ENCODE assay signal across 16 mouse cellular contexts in the genomic region with DNA sequence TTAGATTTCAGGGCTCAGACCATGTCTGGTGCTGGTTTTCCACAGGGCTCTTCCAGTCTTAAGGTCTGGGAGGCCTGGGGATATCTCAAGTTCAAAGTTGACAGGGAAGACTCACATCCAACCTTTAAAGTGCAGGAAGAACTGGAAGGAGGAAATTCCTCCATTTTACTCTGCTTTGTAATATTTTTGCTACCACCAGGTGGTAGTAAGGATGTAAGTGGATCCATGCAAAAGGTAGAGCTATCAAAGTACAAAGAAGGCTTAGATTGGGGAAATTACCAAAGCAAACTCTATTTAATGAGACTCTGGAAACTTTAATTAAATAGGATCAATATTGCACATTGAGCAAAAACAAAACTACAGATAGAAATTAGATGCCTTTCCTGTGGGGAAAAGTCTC.
DNase-seq lines count a peak whose midpoint lies in the region; ATAC-seq and TF ChIP-seq lines count a peak whose summit lies in the region.
"Had no signal": no experiment of that assay in that cellular context is flagged by ENCODE, and none has a peak within 500 bp of the region (broad histone marks: within the 10 kb centered on the region; RNA-seq: fewer than 3 reads in every experiment).

No protein-coding gene starts in this region.

- DNase-seq in heart, adult 2 months, result no peak
- no peak for DNase-seq in heart, postnatal 14 days
- DNase-seq in liver, adult 2 months (ENCODE audit: extremely low read depth, low read depth, low spot score), result peak; percentile 28
- no peak for DNase-seq in liver, embryonic 11.5 days (ENCODE audit: low spot score)
- peak; percentile 6 for DNase-seq in ES-CJ7 (ENCODE audit: low read depth, low spot score)
- DNase-seq in brain, embryonic 14.5 days (ENCODE audit: low read depth), result peak; percentile 23
- no peak for DNase-seq in T-cell, adult 2 months (ENCODE audit: low spot score)
- DNase-seq: adrenal gland, postnatal 14 days; cerebellum, adult 18-20 months; heart, adult 11 months; layer of hippocampus, adult 9-11 months; lung, adult 2 months; thymus, adult 18-20 months had no signal

- intact Hi-C loops in heart, adult 2 months (cut with DNase I), result loop anchor here (5.0 kb wide), 1 partner anchor 203 kb away; no protein-coding TSS in a partner anchor
- intact Hi-C loops in heart, postnatal 14 days (cut with DNase I), result loop anchor here (5.0 kb wide), 1 partner anchor 203 kb away; no protein-coding TSS in a partner anchor

- peak; percentile 33 for TF ChIP-seq CTCF in heart, adult 2 months (IDR thresholded peaks at IDR 0.05)
- peak; percentile 45 for TF ChIP-seq CTCF in liver, adult 2 months (IDR thresholded peaks at IDR 0.05; ENCODE audit: low read depth, low read length)
- no peak for TF ChIP-seq CTCF in brain, embryonic 14.5 days (IDR thresholded peaks at IDR 0.05; ENCODE audit: borderline replicate concordance, extremely low read depth, insufficient read depth, insufficient read length)

- no peak for TF ChIP-seq POLR2A in heart, adult 2 months (IDR thresholded peaks at IDR 0.05; ENCODE audit: insufficient read depth, low read depth, low read length)
- TF ChIP-seq POLR2A in liver, adult 2 months (IDR thresholded peaks at IDR 0.05; ENCODE audit: extremely low read depth, insufficient read depth, low read length), result no peak
- TF ChIP-seq POLR2A in brain, embryonic 14.5 days (IDR thresholded peaks at IDR 0.05; ENCODE audit: borderline replicate concordance, extremely low read depth, insufficient read depth, insufficient read length, poor library complexity, severe bottlenecking), result no peak

- no peaks in the 10 kb centered on the region for H3K36me3 ChIP-seq in heart, adult 2 months (ENCODE audit: control insufficient read depth, insufficient read depth, low read length)
- H3K36me3 ChIP-seq in liver, adult 2 months (ENCODE audit: control insufficient read depth, insufficient read depth, low read length), result no peaks in the 10 kb centered on the region
- H3K36me3 ChIP-seq in liver, embryonic 11.5 days (ENCODE audit: control insufficient read depth, insufficient read depth, low read length), result no peaks in the 10 kb centered on the region
- H3K36me3 ChIP-seq: forebrain, embryonic 15.5 days had no signal

- no peak for TF ChIP-seq EP300 in heart, adult 2 months (IDR thresholded peaks at IDR 0.05; ENCODE audit: insufficient read depth, low read depth, low read length)

- H3K4me1 ChIP-seq in heart, adult 2 months (ENCODE audit: control insufficient read depth, insufficient read depth, low read length), result no peaks in the 10 kb centered on the region
- H3K4me1 ChIP-seq in liver, adult 2 months (ENCODE audit: control insufficient read depth, insufficient read depth, low read length), result no peaks in the 10 kb centered on the region
- H3K4me1 ChIP-seq in liver, embryonic 11.5 days (replicated peaks; ENCODE audit: control insufficient read depth, insufficient read depth, low read length), result no peaks in the 10 kb centered on the region
- H3K4me1 ChIP-seq: forebrain, embryonic 15.5 days had no signal

- H3K79me2 ChIP-seq in heart, adult 2 months (replicated peaks; ENCODE audit: control insufficient read depth, insufficient read depth, low read length), result no peaks in the 10 kb centered on the region
- no peaks in the 10 kb centered on the region for H3K79me2 ChIP-seq in liver, adult 2 months (ENCODE audit: control insufficient read depth, insufficient read depth, low read length)

- no peak for ATAC-seq in liver, embryonic 11.5 days (replicated peaks; ENCODE audit: low FRiP score)
- ATAC-seq: activated CD4-positive, CD25-positive, alpha-beta regulatory T cell, adult 4 months; forebrain, embryonic 15.5 days; midbrain, embryonic 16.5 days had no signal

- no peak overlapping the region for H3K4me2 ChIP-seq in liver, embryonic 11.5 days
- H3K4me2 ChIP-seq: forebrain, embryonic 15.5 days had no signal

- H3K4me3 ChIP-seq in heart, adult 2 months, result no peak overlapping the region
- no peak overlapping the region for H3K4me3 ChIP-seq in liver, adult 2 months (ENCODE audit: insufficient read depth, low read depth, low read length)
- H3K4me3 ChIP-seq in liver, embryonic 11.5 days (ENCODE audit: low read depth, low read length), result no peak overlapping the region
- H3K4me3 ChIP-seq: forebrain, embryonic 15.5 days had no signal

- H3K27me3 ChIP-seq in heart, adult 2 months (ENCODE audit: control insufficient read depth, insufficient read depth, low read length), result no peaks in the 10 kb centered on the region
- no peaks in the 10 kb centered on the region for H3K27me3 ChIP-seq in liver, adult 2 months (ENCODE audit: control insufficient read depth, insufficient read depth, low read length)
- no peaks in the 10 kb centered on the region for H3K27me3 ChIP-seq in liver, embryonic 11.5 days (replicated peaks; ENCODE audit: control insufficient read depth, insufficient read depth, low read length)
- H3K27me3 ChIP-seq: forebrain, embryonic 15.5 days had no signal

- no peak overlapping the region for H3K9ac ChIP-seq in heart, adult 2 months (ENCODE audit: low read depth, low read length)
- no peak overlapping the region for H3K9ac ChIP-seq in liver, adult 2 months (ENCODE audit: low read depth, low read length)
- H3K9ac ChIP-seq in liver, embryonic 11.5 days (ENCODE audit: low read depth, low read length), result no peak overlapping the region
- H3K9ac ChIP-seq: forebrain, embryonic 15.5 days had no signal

- H3K27ac ChIP-seq in heart, adult 2 months, result no peak overlapping the region
- H3K27ac ChIP-seq in liver, adult 2 months (replicated peaks; ENCODE audit: insufficient read depth, low read depth, low read length), result no peak overlapping the region
- H3K27ac ChIP-seq in liver, embryonic 11.5 days (ENCODE audit: low read depth, low read length), result no peak overlapping the region
- H3K27ac ChIP-seq: forebrain, embryonic 15.5 days had no signal

- no peaks in the 10 kb centered on the region for H3K9me3 ChIP-seq in liver, embryonic 11.5 days (ENCODE audit: control insufficient read depth, low read length)
- H3K9me3 ChIP-seq: forebrain, embryonic 15.5 days had no signal

Comparison
In these comparisons a context has a peak if more than half of its experiments do, and no peak if none do; other contexts are left out.
1. DNase-seq: peak in liver, adult 2 months (single experiment), ES-CJ7 (single experiment) and brain, embryonic 14.5 days (single experiment); none in heart, adult 2 months (0 of 2), heart, postnatal 14 days (0 of 2), liver, embryonic 11.5 days (single experiment) and T-cell, adult 2 months (single experiment).